Mouse (Mus musculus): ENCODE results near the gene Olfr926. TPM values are rescaled to one million over a fixed set of nuclear protein-coding genes. Genes with fewer than 3 reads are reported as not detected.
"Not testable (repeated sequence)": the region's sequence is repeated elsewhere in the genome, so short reads cannot be mapped to it uniquely, and the experiment has no call there.

The Olfr926 gene
- not detected in 2 replicates for polyA plus RNA-seq (2015; fragmentation: Nextera tagmentation; extraction: Ambion mirVana)

GRCm38 (mm10) chr9:38876826-38877225, at the start of gene Olfr926:
Olfr926 (plus strand) TSS chr9:38877126.
- no peak for DNase-seq (ENCODE audit: low spot score)

GRCm38 (mm10) chr9:38833027-38833426, 43.9 kb upstream of the Olfr926 start:
- no peak for DNase-seq (ENCODE audit: low spot score)

- no peak for DNase-seq (ENCODE audit: low spot score)
Observed at GRCm38 (mm10) chr9:38844149-38844548, 32.8 kb upstream of the Olfr926 start, which contains the start of gene Olfr924. Olfr924 (plus strand) TSS chr9:38844449.

DNA sequence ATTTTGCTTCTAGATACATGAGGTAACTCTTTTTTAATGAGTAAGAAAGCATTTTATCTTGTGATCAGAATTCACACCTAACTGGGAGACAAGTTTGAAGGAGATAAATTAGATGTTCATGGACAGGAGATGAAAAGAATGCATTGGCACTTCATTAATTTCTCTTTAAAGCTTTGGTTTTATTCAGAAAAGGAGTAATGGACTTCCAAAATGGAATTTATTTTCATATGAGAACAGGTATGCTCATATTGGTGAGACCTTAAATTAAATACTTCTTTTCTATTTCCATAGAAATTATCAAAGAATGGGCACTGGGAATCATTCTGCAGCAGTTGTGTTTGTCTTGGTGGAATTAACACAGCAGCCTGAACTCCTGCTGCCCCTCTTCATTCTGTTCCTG, 22.2 kb upstream of the Olfr926 start, which contains the start of gene Olfr26:
Olfr26 (plus strand) TSS at position 301 of the 400 bp plus-strand sequence.
- no peak for DNase-seq (ENCODE audit: low spot score)

DNA sequence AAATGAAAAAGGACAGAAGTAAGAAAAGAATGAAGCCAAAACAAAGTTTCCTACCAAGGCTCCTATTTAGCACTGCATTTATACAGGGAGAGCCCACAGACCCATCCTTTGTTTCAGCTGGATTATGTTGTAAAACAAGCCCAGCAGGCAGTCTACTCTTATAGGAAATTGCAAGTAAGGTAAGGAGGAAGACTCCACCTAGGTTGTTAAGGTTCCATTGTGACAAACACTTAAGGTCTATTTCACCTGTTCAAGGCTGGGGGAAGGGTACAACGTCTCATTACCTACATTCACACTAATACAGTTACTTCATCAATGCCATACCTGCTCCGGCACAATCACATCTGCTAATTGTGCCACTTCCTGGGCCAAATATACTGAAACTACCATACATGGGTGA, 2.0 kb upstream of the Olfr926 start:
- DNase-seq (ENCODE audit: low spot score) = not testable (repeated sequence)

Other genes with a start within 250 kb of the Olfr926 start
- not detected in 2 replicates for gene Olfr916, start 217.3 kb upstream of the Olfr926 start, polyA plus RNA-seq (2015; fragmentation: Nextera tagmentation; extraction: Ambion mirVana)
- gene Olfr917, start 211.3 kb upstream of the Olfr926 start, polyA plus RNA-seq (2015; fragmentation: Nextera tagmentation; extraction: Ambion mirVana) = not detected in 2 replicates
- not detected in 2 replicates for gene Olfr918, start 202.5 kb upstream of the Olfr926 start, polyA plus RNA-seq (2015; fragmentation: Nextera tagmentation; extraction: Ambion mirVana)
- gene Olfr919, start 173.5 kb upstream of the Olfr926 start, polyA plus RNA-seq (2015; fragmentation: Nextera tagmentation; extraction: Ambion mirVana) = not detected in 2 replicates
- gene Vwa5a, start 158.9 kb upstream of the Olfr926 start, polyA plus RNA-seq (2015; fragmentation: Nextera tagmentation; extraction: Ambion mirVana) = 33.5 and 37.6 TPM in 2 replicates
- gene Olfr920, start 124.8 kb upstream of the Olfr926 start, polyA plus RNA-seq (2015; fragmentation: Nextera tagmentation; extraction: Ambion mirVana) = 0.28 and 0.47 TPM in 2 replicates
- 0.04 TPM in 1 of 2 replicates, not detected in the other for gene Olfr921, start 104.1 kb upstream of the Olfr926 start, polyA plus RNA-seq (2015; fragmentation: Nextera tagmentation; extraction: Ambion mirVana)
- not detected in 2 replicates for gene Olfr922, start 62.5 kb upstream of the Olfr926 start, polyA plus RNA-seq (2015; fragmentation: Nextera tagmentation; extraction: Ambion mirVana)
- gene Olfr923, start 50.6 kb upstream of the Olfr926 start, polyA plus RNA-seq (2015; fragmentation: Nextera tagmentation; extraction: Ambion mirVana) = not detected in 2 replicates
- not detected in 2 replicates for gene Olfr924, start 32.7 kb upstream of the Olfr926 start, polyA plus RNA-seq (2015; fragmentation: Nextera tagmentation; extraction: Ambion mirVana)
- gene Olfr26, start 22.1 kb upstream of the Olfr926 start, polyA plus RNA-seq (2015; fragmentation: Nextera tagmentation; extraction: Ambion mirVana) = not detected in 2 replicates
- not detected in 2 replicates for gene Olfr930, start 52.7 kb downstream of the Olfr926 start, polyA plus RNA-seq (2015; fragmentation: Nextera tagmentation; extraction: Ambion mirVana)
- not detected in 2 replicates for gene Olfr933, start 95.2 kb downstream of the Olfr926 start, polyA plus RNA-seq (2015; fragmentation: Nextera tagmentation; extraction: Ambion mirVana)
- gene Olfr934, start 111.2 kb downstream of the Olfr926 start, polyA plus RNA-seq (2015; fragmentation: Nextera tagmentation; extraction: Ambion mirVana) = not detected in 2 replicates
- gene Olfr935, start 122.6 kb downstream of the Olfr926 start, polyA plus RNA-seq (2015; fragmentation: Nextera tagmentation; extraction: Ambion mirVana) = not detected in 2 replicates
- not detected in 2 replicates for gene Olfr146, start 146.3 kb downstream of the Olfr926 start, polyA plus RNA-seq (2015; fragmentation: Nextera tagmentation; extraction: Ambion mirVana)
- not detected in 2 replicates for gene Olfr937, start 187.8 kb downstream of the Olfr926 start, polyA plus RNA-seq (2015; fragmentation: Nextera tagmentation; extraction: Ambion mirVana)
- not detected in 2 replicates for gene Olfr938, start 201.8 kb downstream of the Olfr926 start, polyA plus RNA-seq (2015; fragmentation: Nextera tagmentation; extraction: Ambion mirVana)